Mouse (Mus musculus): ENCODE data around the gene Gal3st2. TPM values are rescaled to one million over a fixed set of nuclear protein-coding genes. Genes with fewer than 3 reads are reported as not detected.

Gene Gal3st2
- total RNA-seq, 2 experiments from 2014 or later, result not detected

Other genes starting within 250 kb of the Gal3st2 start
- gene Stk25, start 202.6 kb upstream of the Gal3st2 start, total RNA-seq (2014; fragmentation: Nextera tagmentation), result 63.5 and 82.3 TPM in 2 replicates
- gene Stk25, start 202.6 kb upstream of the Gal3st2 start, total RNA-seq (2017), result 50.4 and 60.8 TPM in 2 replicates
- gene Bok, start 175.6 kb upstream of the Gal3st2 start, total RNA-seq (2014; fragmentation: Nextera tagmentation), result not detected in 2 replicates
- gene Bok, start 175.6 kb upstream of the Gal3st2 start, total RNA-seq (2017), result not detected in 2 replicates
- gene Atg4b, start 109.8 kb upstream of the Gal3st2 start, total RNA-seq (2014; fragmentation: Nextera tagmentation), result 57.9 and 79.1 TPM in 2 replicates
- 55.6 and 116 TPM in 2 replicates for gene Atg4b, start 109.8 kb upstream of the Gal3st2 start, total RNA-seq (2017)
- gene Thap4, start 106.4 kb upstream of the Gal3st2 start, total RNA-seq (2014; fragmentation: Nextera tagmentation), result 23.6 and 35.0 TPM in 2 replicates
- gene Thap4, start 106.4 kb upstream of the Gal3st2 start, total RNA-seq (2017), result 16.5 and 30.0 TPM in 2 replicates
- gene Dtymk, start 59.4 kb upstream of the Gal3st2 start, total RNA-seq (2014; fragmentation: Nextera tagmentation), result 264 and 315 TPM in 2 replicates
- 217 and 254 TPM in 2 replicates for gene Dtymk, start 59.4 kb upstream of the Gal3st2 start, total RNA-seq (2017)
- gene Ing5, start 57.3 kb upstream of the Gal3st2 start, total RNA-seq (2014; fragmentation: Nextera tagmentation), result 17.9 and 18.0 TPM in 2 replicates
- 44.7 and 53.8 TPM in 2 replicates for gene Ing5, start 57.3 kb upstream of the Gal3st2 start, total RNA-seq (2017)
- 13.4 and 22.1 TPM in 2 replicates for gene D2hgdh, start 36.4 kb upstream of the Gal3st2 start, total RNA-seq (2014; fragmentation: Nextera tagmentation)
- gene D2hgdh, start 36.4 kb upstream of the Gal3st2 start, total RNA-seq (2017), result 18.1 and 21.8 TPM in 2 replicates
- not detected in 2 replicates for gene Gal3st2b, start 57.0 kb downstream of the Gal3st2 start, total RNA-seq (2014; fragmentation: Nextera tagmentation)
- gene Gal3st2b, start 57.0 kb downstream of the Gal3st2 start, total RNA-seq (2017), result not detected in 2 replicates
- not detected in 2 replicates for gene Gal3st2c, start 129.2 kb downstream of the Gal3st2 start, total RNA-seq (2014; fragmentation: Nextera tagmentation)
- gene Gal3st2c, start 129.2 kb downstream of the Gal3st2 start, total RNA-seq (2017), result not detected in 2 replicates
- not detected in 2 replicates for gene Neu4, start 159.1 kb downstream of the Gal3st2 start, total RNA-seq (2014; fragmentation: Nextera tagmentation)
- gene Neu4, start 159.1 kb downstream of the Gal3st2 start, total RNA-seq (2017), result not detected in 2 replicates
- gene Pdcd1, start 191.2 kb downstream of the Gal3st2 start, total RNA-seq (2014; fragmentation: Nextera tagmentation), result 0.94 and 3.9 TPM in 2 replicates
- gene Pdcd1, start 191.2 kb downstream of the Gal3st2 start, total RNA-seq (2017), result 0.19 and 0.65 TPM in 2 replicates

Measured in megakaryocyte-erythroid progenitor cell, adult 5-6 weeks (primary cell).